Mouse (Mus musculus): ENCODE data around the gene Samd14.

- TF ChIP-seq TAL1 (IDR thresholded peaks at IDR 0.05; ENCODE audit: low read length): no peak
- TF ChIP-seq GATA1 (IDR thresholded peaks at IDR 0.05; ENCODE audit: low read length): no peak
These were observed 12.7 kb downstream of the Samd14 start for GRCm38 (mm10) chr11:95022237-95022992.

Data from erythroblast, embryonic 14.5 days (primary cell).